Mouse (Mus musculus): ENCODE measurements at regions not wholly inside any gene's neighbourhood (a gene's known extent, or its start where the extent isn't known, plus 50 kb on each side); places are given as distances from the start of the nearest gene placed in this dataset.

DNA sequence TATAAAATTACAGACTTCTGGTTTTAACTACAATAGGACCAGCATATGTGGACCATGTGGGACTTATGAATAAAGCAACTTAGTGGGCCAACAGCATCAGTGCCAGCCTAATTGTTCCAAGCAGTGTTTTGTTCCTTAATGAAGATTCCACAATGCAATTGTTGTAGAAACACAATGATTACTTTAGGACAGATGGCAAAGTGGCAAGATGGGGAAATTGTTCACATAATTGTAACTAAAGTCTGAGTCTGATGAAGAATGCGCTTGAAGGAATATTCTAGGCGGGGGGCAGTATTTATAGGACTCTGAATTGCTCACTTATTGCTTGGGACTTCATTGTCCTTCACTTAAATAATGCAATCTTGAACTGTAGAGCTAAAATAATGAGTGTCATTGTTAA, 253.4 kb upstream of the Kcnj3 start:
- TF ChIP-seq ZC3H11A (IDR thresholded peaks at IDR 0.05; ENCODE audit: borderline replicate concordance, low read depth, low read length) (no peak), MAFK (IDR thresholded peaks at IDR 0.05; ENCODE audit: insufficient read depth, low read depth, low read length) (no peak), CHD2 (IDR thresholded peaks at IDR 0.05; ENCODE audit: low read depth, low read length) (no peak), HCFC1 (IDR thresholded peaks at IDR 0.05; ENCODE audit: borderline replicate concordance, insufficient read depth, low read length) (no peak)

All from ES-E14 (cell line).